Mouse (Mus musculus): ENCODE results near the gene Vmn2r110. TPM values are rescaled to one million over a fixed set of nuclear protein-coding genes. Genes with fewer than 3 reads are reported as not detected.

Gene Vmn2r110
- not detected in 2 replicates for polyA plus RNA-seq (2015; fragmentation: Nextera tagmentation; extraction: Ambion mirVana)

DNA sequence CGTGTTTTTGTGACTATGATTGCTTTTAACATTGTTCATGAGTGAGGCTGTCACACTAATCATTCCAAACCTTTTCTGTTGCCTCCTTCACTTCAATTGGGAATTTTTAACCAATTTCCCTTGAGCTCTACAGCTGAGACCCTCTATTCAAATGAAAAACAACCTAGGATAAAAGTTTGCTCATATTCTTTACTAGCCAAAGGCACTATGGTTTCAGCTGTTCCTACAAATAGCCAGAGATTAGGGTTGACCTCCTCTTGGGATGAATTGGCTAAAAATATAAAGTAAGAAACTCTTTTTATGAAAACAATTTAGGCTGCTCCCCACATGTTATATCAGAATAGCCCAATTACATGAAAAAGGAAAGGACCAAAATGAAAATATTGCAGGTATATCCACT, at the start of gene Vmn2r110:
Vmn2r110 (minus strand) TSS at position 101 of the 400 bp plus-strand sequence.
- Histone ChIP-seq H3K27ac (ENCODE audit: low read length) (no peak within 1 kb of the TSS), H3K4me3 (ENCODE audit: low read depth, low read length) (no peak within 1 kb of the TSS), H3K36me3 (ENCODE audit: insufficient read depth, low read length) (no peaks in the 10 kb centered on the region), H3K4me2 (replicated peaks; ENCODE audit: low read depth, low read length) (no peak within 1 kb of the TSS), H3K9me3 (ENCODE audit: low read length) (no peaks in the 10 kb centered on the region), H3K9ac (replicated peaks; ENCODE audit: low read depth) (no peak within 1 kb of the TSS), H3K4me1 (ENCODE audit: insufficient read depth, low read depth, low read length) (no peaks in the 10 kb centered on the region), H3K27me3 (replicated peaks; ENCODE audit: insufficient read depth, low read length) (no peaks in the 10 kb centered on the region)
- no peak for TF ChIP-seq CTCF (IDR thresholded peaks at IDR 0.05)
- TF ChIP-seq EP300 (IDR thresholded peaks at IDR 0.05), result no peak
- DNase-seq (ENCODE audit: low spot score), result no peak
- no peak for ATAC-seq
- WGBS, result 18% methylated on average over 1 of the region's 1 CpGs

- Histone ChIP-seq H3K36me3 (ENCODE audit: insufficient read depth, low read length) (no peaks in the 10 kb centered on the region), H3K4me3 (ENCODE audit: low read depth, low read length) (no peak within 1 kb of the TSS), H3K27ac (ENCODE audit: low read length) (no peak within 1 kb of the TSS), H3K4me2 (replicated peaks; ENCODE audit: low read depth, low read length) (no peak within 1 kb of the TSS), H3K9ac (replicated peaks; ENCODE audit: low read depth) (no peak within 1 kb of the TSS), H3K9me3 (ENCODE audit: low read length) (0 out of 2 replicates have a peak, but pooled peaks cover 6% of the 10 kb centered on the region), H3K4me1 (ENCODE audit: insufficient read depth, low read depth, low read length) (no peaks in the 10 kb centered on the region), H3K27me3 (replicated peaks; ENCODE audit: insufficient read depth, low read length) (no peaks in the 10 kb centered on the region)
- ATAC-seq (no peak), DNase-seq (ENCODE audit: low spot score) (no peak)
- TF ChIP-seq CTCF (IDR thresholded peaks at IDR 0.05) (no peak), EP300 (IDR thresholded peaks at IDR 0.05) (no peak)
Measured at GRCm38 (mm10) chr17:20624777-20625176, 28.6 kb upstream of the Vmn2r110 start, which contains the start of gene Fpr-rs3. Gene Fpr-rs3 (minus strand): TSS chr17:20624877.

DNA sequence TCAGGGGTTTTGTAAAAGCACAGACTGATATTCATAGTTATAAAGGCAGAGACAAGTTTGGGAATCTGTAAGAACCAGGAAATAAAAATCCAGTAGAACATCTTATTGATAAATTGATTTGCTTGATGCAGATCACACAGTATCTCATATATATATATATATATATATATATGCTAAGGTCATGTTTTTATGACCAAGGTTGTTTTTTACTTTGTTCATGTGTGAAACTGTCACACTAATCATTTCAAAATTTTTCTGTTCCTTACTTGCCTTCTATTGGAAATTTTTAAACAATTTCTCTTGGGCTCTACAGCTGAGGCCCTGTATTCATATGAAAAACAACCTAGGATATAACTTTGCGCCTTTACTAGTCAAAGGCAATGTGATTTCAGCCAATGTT, 31.6 kb downstream of the Vmn2r110 start, which contains the start of gene Vmn2r109:
Vmn2r109 (minus strand) TSS at position 101 of the 400 bp plus-strand sequence.
- H3K4me2 ChIP-seq (replicated peaks; ENCODE audit: low read depth, low read length), result no peak within 1 kb of the TSS
- no peaks in the 10 kb centered on the region for H3K4me1 ChIP-seq (ENCODE audit: insufficient read depth, low read depth, low read length)
- no peak for TF ChIP-seq EP300 (IDR thresholded peaks at IDR 0.05)
- TF ChIP-seq CTCF (IDR thresholded peaks at IDR 0.05), result no peak
- DNase-seq (ENCODE audit: low spot score), result no peak
- no peaks in the 10 kb centered on the region for H3K9me3 ChIP-seq (ENCODE audit: low read length)
- H3K9ac ChIP-seq (replicated peaks; ENCODE audit: low read depth), result no peak within 1 kb of the TSS
- no peaks in the 10 kb centered on the region for H3K27me3 ChIP-seq (replicated peaks; ENCODE audit: insufficient read depth, low read length)
- 84% methylated on average over 1 of the region's 1 CpGs for WGBS
- no peak within 1 kb of the TSS for H3K27ac ChIP-seq (ENCODE audit: low read length)
- ATAC-seq, result no peak
- H3K36me3 ChIP-seq (ENCODE audit: insufficient read depth, low read length), result no peaks in the 10 kb centered on the region
- no peak within 1 kb of the TSS for H3K4me3 ChIP-seq (ENCODE audit: low read depth, low read length)

Other genes with a start within 250 kb of the Vmn2r110 start
- not detected in 2 replicates for gene Vmn1r224, start 182.3 kb downstream of the Vmn2r110 start, polyA plus RNA-seq (2015; fragmentation: Nextera tagmentation; extraction: Ambion mirVana)
- not detected in 2 replicates for gene Vmn2r108, start 115.1 kb downstream of the Vmn2r110 start, polyA plus RNA-seq (2015; fragmentation: Nextera tagmentation; extraction: Ambion mirVana)
- not detected in 2 replicates for gene Vmn1r225, start 98.3 kb downstream of the Vmn2r110 start, polyA plus RNA-seq (2015; fragmentation: Nextera tagmentation; extraction: Ambion mirVana)
- not detected in 2 replicates for gene Vmn2r109, start 31.7 kb downstream of the Vmn2r110 start, polyA plus RNA-seq (2015; fragmentation: Nextera tagmentation; extraction: Ambion mirVana)
- not detected in 2 replicates for gene Fpr-rs3, start 28.5 kb upstream of the Vmn2r110 start, polyA plus RNA-seq (2015; fragmentation: Nextera tagmentation; extraction: Ambion mirVana)
- gene Vmn1r226, start 86.4 kb upstream of the Vmn2r110 start, polyA plus RNA-seq (2015; fragmentation: Nextera tagmentation; extraction: Ambion mirVana), result not detected in 2 replicates
- not detected in 2 replicates for gene Vmn1r227, start 133.4 kb upstream of the Vmn2r110 start, polyA plus RNA-seq (2015; fragmentation: Nextera tagmentation; extraction: Ambion mirVana)
- gene Vmn1r228, start 189.7 kb upstream of the Vmn2r110 start, polyA plus RNA-seq (2015; fragmentation: Nextera tagmentation; extraction: Ambion mirVana), result not detected in 2 replicates
- not detected in 2 replicates for gene Vmn1r229, start 215.1 kb upstream of the Vmn2r110 start, polyA plus RNA-seq (2015; fragmentation: Nextera tagmentation; extraction: Ambion mirVana)
- not detected in 2 replicates for gene Vmn1r230, start 244.0 kb upstream of the Vmn2r110 start, polyA plus RNA-seq (2015; fragmentation: Nextera tagmentation; extraction: Ambion mirVana)